Mouse (Mus musculus) gastrocnemius, adult 2 months (tissue): ENCODE results near the gene Olfr358. TPM values are rescaled to one million over a fixed set of nuclear protein-coding genes. Genes with fewer than 3 reads are reported as not detected.

Source experiments
- DNase-seq: peaks from one replicate; pipeline ENCODE4 v3.0.0; 2022
- H3K27ac ChIP-seq: fragments of 200-600 bp; 2 replicates; pipeline ENCODE4 v1.8.1; 2022; ENCODE audit warnings: mild to moderate bottlenecking
- H3K4me3 ChIP-seq: fragments of 200-600 bp; 2 replicates; pipeline ENCODE4 v1.8.1; 2022; ENCODE audit warnings: mild to moderate bottlenecking, moderate library complexity
- CTCF ChIP-seq: fragments of 200-600 bp; IDR thresholded peaks from 2 replicates; pipeline ENCODE4 v1.8.1; 2022; ENCODE audit warnings: antibody characterized with exemption, mild to moderate bottlenecking, moderate library complexity
- intact Hi-C: fragments of 180-260 bp; cut with DNase I; formaldehyde crosslinking; loops from one replicate; pipeline ENCODE4 v1.15.1; 2025
- long read RNA-seq, 2 experiments: library from polyadenylated mRNA; stranded (forward); transcript quantifications; one replicate each; pipeline ENCODE4 v2.0.0; 2021
- total RNA-seq, 2 experiments: library from RNA; stranded (reverse); gene quantifications; 2 replicates each; pipeline ENCODE4 v1.2.3; 2021

Gene Olfr358
- total RNA-seq: not detected
- long read RNA-seq, experiment 1: 0 reads
- long read RNA-seq, experiment 2: 0 reads

DNA sequence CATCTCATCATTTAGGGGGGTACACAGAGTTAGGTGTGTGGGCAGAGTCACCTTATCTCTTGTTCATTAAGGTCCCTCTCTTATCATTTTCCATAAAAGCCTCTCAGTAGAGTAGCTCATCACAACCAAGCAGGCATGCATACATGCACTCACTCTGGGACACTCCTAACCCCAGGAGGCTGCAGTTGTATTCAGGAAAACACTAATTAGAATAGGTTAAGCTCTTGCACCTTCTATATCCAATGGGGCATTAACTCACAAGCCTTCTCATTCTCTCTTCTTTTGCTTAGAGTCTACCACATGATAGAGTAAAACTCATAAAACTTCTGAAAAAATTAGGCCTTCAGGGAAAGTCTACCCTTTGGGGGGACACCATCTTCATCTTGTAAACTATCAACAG is at the start of gene Olfr358:
TSS of gene Olfr358 (minus strand) at position 101 of the 400 bp plus-strand sequence.
- TF ChIP-seq CTCF: no peak
- no peak for DNase-seq
- intact Hi-C loops: no loop called here
- Histone ChIP-seq H3K27ac (no peak within 1 kb of the TSS), H3K4me3 (no peak within 1 kb of the TSS)

DNA sequence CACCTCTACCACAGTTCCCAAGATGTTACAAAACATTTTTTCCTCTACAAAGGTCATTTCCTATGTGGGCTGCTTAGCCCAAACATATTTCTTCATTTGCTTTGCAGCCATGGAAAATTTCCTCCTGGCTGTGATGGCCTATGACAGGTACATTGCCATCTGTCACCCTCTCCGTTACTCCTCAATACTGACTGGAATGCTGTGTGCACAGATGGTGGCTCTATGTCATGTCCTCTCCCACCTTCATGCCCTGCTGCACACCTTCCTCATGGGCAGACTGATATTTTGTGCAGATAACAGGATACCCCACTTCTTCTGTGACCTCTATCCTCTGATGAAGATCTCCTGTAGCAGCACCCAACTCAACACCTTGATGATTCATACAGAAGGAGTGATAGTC is 12.1 kb downstream of the Olfr358 start:
- TF ChIP-seq CTCF: no peak
- intact Hi-C loops: no loop called here
- Histone ChIP-seq H3K4me3 (no peak overlapping the region), H3K27ac (no peak overlapping the region)
- DNase-seq: no peak

DNA sequence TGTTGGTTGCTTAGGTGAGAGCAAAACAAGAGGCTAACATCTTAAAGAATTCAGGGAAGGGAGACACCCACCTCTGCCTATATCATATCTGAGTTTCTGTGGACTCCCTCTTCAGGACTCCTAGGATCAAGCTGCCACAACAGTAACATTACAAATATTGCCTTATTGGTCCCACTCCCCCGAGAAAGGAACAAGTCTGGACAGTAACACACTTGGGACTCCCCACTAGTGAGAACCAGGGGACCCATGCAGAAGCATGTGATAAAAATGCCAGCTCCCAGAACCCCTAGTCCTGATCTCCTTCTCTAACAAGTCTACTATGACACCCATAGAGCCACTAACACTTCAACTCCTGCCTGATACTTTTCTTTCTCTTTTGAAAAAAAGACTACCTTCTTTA is 15.6 kb downstream of the Olfr358 start, which contains the start of gene Olfr357:
TSS of gene Olfr357 (plus strand) at position 301 of the 400 bp plus-strand sequence.
- no peak within 1 kb of the TSS for H3K27ac ChIP-seq
- intact Hi-C loops: no loop called here
- no peak within 1 kb of the TSS for H3K4me3 ChIP-seq
- no peak for TF ChIP-seq CTCF
- DNase-seq: no peak

Other genes with a start within 250 kb of the Olfr358 start
- gene Olfr348, start 225.1 kb downstream of the Olfr358 start, total RNA-seq: not detected
- gene Olfr50, start 218.8 kb downstream of the Olfr358 start, total RNA-seq: not detected
- not detected for gene Olfr3, start 192.3 kb downstream of the Olfr358 start, total RNA-seq
- not detected for gene Olfr350, start 163.0 kb downstream of the Olfr358 start, total RNA-seq
- not detected for gene Olfr351, start 146.7 kb downstream of the Olfr358 start, total RNA-seq
- not detected for gene Olfr352, start 140.9 kb downstream of the Olfr358 start, total RNA-seq
- gene Olfr353, start 116.4 kb downstream of the Olfr358 start, total RNA-seq: not detected
- gene Olfr354, start 103.7 kb downstream of the Olfr358 start, total RNA-seq: not detected
- not detected for gene Olfr355, start 80.4 kb downstream of the Olfr358 start, total RNA-seq
- not detected for gene Olfr356, start 72.2 kb downstream of the Olfr358 start, total RNA-seq
- not detected for gene Olfr357, start 15.5 kb downstream of the Olfr358 start, total RNA-seq
- not detected for gene Olfr360, start 56.4 kb upstream of the Olfr358 start, total RNA-seq
- gene Olfr361, start 80.0 kb upstream of the Olfr358 start, total RNA-seq: not detected
- gene Olfr362, start 108.6 kb upstream of the Olfr358 start, total RNA-seq: not detected
- gene Olfr364-ps1, start 130.0 kb upstream of the Olfr358 start, total RNA-seq: not detected
- under 1 TPM in 1 of 2 experiments, not detected in 1; 0.06 TPM for gene Olfr365, start 178.9 kb upstream of the Olfr358 start, total RNA-seq
- gene Olfr366, start 202.2 kb upstream of the Olfr358 start, total RNA-seq: not detected